Mouse (Mus musculus) hindbrain, embryonic 12.5 days (tissue): ENCODE results near the gene Slx4ip. TPM values are rescaled to one million over a fixed set of nuclear protein-coding genes. Genes with fewer than 3 reads are reported as not detected.
"Not testable (repeated sequence)": the region's sequence is repeated elsewhere in the genome, so short reads cannot be mapped to it uniquely, and the experiment has no call there.

Source experiments
- ATAC-seq: fragments of 200-750 bp; cut with Nextera tagmentation; 2 replicates; pipeline ENCODE4 v1.8.0; 2017; ENCODE audit warnings: moderate TSS enrichment; ENCODE audit not compliant: low FRiP score
- H3K27ac ChIP-seq: fragments of 300-500 bp; sonication (generic); 2 replicates; pipeline ENCODE4 v1.5.1; 2016; ENCODE audit warnings: mild to moderate bottlenecking
- H3K27me3 ChIP-seq: fragments of 300-500 bp; sonication (generic); 2 replicates; pipeline ENCODE4 v1.6.1; 2016; ENCODE audit warnings: mild to moderate bottlenecking
- H3K36me3 ChIP-seq: fragments of 300-500 bp; sonication (generic); 2 replicates; pipeline ENCODE4 v1.6.1; 2016; ENCODE audit warnings: mild to moderate bottlenecking
- H3K4me1 ChIP-seq: fragments of 300-500 bp; sonication (generic); 2 replicates; pipeline ENCODE4 v1.6.1; 2016
- H3K4me2 ChIP-seq: fragments of 300-500 bp; sonication (generic); replicated peaks from 2 replicates; pipeline ENCODE4 v1.6.1; 2016; ENCODE audit warnings: mild to moderate bottlenecking
- H3K4me3 ChIP-seq: fragments of 300-500 bp; sonication (generic); 2 replicates; pipeline ENCODE4 v1.5.1; 2016; ENCODE audit warnings: mild to moderate bottlenecking
- H3K9ac ChIP-seq: fragments of 300-500 bp; sonication (generic); 2 replicates; pipeline ENCODE4 v1.6.1; 2016; ENCODE audit warnings: mild to moderate bottlenecking, moderate library complexity
- H3K9me3 ChIP-seq: fragments of 300-500 bp; sonication (generic); replicated peaks from 2 replicates; pipeline ENCODE4 v1.6.1; 2016; ENCODE audit warnings: mild to moderate bottlenecking
- WGBS: fragments of 180-500 bp; shearing (Covaris S2); methylation state at CpG from one replicate; pipeline ENCODE4 v1.1.7; 2016; 5-methylcytosine and 5-hydroxymethylcytosine counted together
- polyA plus RNA-seq: library from polyadenylated mRNA; unstranded; fragments of >200 nt; fragmentation: Nextera tagmentation; extraction: Ambion mirVana; gene quantifications from 2 replicates; pipeline ENCODE4 v1.2.1, GENCODE M21; 2016

Gene Slx4ip
- 11.8 and 12.9 TPM in 2 replicates for polyA plus RNA-seq

GRCm38 (mm10) chr2:136891068-136891950 is at the start of gene Slx4ip, which contains the start of the genes AL731706.1 and Mkks:
Slx4ip (plus strand) TSS chr2:136891218.
AL731706.1 (minus strand) TSS chr2:136891389.
Mkks (minus strand) TSS chr2:136891389.
- ATAC-seq, result peak; percentile 97
- Histone ChIP-seq H3K27me3 (no peaks in the 10 kb centered on the region), H3K27ac (peak within 1 kb of the TSS; percentile 95), H3K9ac (peak within 1 kb of the TSS; percentile 80), H3K4me1 (peaks cover 12% of the 10 kb centered on the region; the same call in 1 of the 2 replicates), H3K4me2 (peak within 1 kb of the TSS; percentile 55), H3K4me3 (peak within 1 kb of the TSS; percentile 80), H3K9me3 (no peaks in the 10 kb centered on the region), H3K36me3 (no peaks in the 10 kb centered on the region)
- under 1% methylated on average over 49 of the region's 49 CpGs for WGBS

GRCm38 (mm10) chr2:136850366-136850765 is 40.7 kb upstream of the Slx4ip start:
- H3K36me3 ChIP-seq, result no peaks in the 10 kb centered on the region
- no peak for ATAC-seq
- H3K9me3 ChIP-seq, result no peaks in the 10 kb centered on the region
- H3K27me3 ChIP-seq, result no peaks in the 10 kb centered on the region
- H3K4me1 ChIP-seq, result peaks cover 11% of the 10 kb centered on the region
- WGBS, result 75% methylated on average over 3 of the region's 3 CpGs
- no peak overlapping the region for H3K9ac ChIP-seq
- H3K4me3 ChIP-seq, result no peak overlapping the region
- no peak overlapping the region for H3K27ac ChIP-seq
- no peak overlapping the region for H3K4me2 ChIP-seq

DNA sequence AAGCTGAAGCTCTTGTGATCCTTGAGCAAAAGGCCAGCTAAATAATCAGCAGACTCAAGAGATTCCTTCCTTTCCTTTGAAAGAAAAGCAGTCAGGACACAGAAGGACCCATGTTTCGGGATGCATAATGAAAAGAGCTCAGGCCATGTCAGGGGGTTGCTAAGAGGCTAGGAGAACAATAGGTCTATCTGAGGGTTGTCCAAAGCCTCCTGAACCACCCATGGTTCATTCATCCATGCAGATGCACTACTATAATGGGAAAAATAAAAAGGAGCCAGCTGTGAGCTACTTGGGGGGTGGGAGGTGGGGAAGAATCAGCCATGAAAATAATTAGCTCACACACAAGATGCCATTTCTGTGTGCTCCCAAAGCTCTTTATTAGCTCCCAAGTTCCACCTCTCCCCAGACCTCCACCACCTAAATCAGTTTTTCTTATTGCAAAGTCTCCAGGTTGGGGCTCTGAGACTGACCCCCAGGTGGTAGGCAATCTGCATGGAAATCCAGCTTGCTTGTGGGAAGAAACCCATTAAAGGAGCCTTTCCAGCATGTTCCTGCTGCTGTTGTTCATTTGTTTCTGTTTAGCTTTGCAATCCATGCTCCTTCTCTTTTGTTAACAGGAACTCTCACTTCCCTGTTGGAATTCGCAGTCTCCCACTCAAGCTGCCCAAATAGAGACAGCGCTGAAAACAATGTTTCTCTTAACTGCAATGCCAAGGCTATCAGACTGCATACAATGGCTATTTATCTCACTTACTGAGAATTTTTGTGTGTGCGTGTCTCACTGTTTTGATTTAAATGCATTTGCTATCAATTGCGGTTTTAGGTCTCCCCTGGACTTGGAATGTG is 36.3 kb upstream of the Slx4ip start:
- peak; percentile 67; the same call in 1 of the 2 replicates for ATAC-seq

DNA sequence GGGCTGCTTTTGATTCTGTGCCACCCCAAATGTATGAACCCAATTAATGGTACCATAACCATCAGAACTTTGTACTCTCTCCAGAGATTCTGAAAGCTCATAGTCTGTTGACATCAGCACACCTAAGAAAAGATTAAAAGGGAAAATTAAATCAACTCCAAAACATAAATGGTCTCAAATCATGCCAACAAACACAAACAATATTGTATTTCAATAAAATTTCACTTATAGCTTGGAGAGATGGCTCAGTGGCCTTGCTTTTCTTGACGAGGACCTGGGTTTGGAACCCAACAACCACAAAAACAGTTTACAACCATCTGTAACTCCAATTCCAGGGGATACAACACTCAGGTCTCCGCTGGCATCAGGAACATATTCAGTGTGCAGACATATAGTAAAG is 5.4 kb upstream of the Slx4ip start, which contains the start of gene AL731706.2:
TSS of gene AL731706.2 (minus strand) at position 101 of the 400 bp plus-strand sequence.
- Histone ChIP-seq H3K36me3 (peaks cover 25% of the 10 kb centered on the region), H3K4me3 (no peak within 1 kb of the TSS), H3K27ac (no peak within 1 kb of the TSS), H3K9ac (no peak within 1 kb of the TSS), H3K4me2 (no peak within 1 kb of the TSS), H3K9me3 (no peaks in the 10 kb centered on the region), H3K4me1 (0 out of 2 replicates have a peak, but pooled peaks cover 7% of the 10 kb centered on the region), H3K27me3 (no peaks in the 10 kb centered on the region)
- 99% methylated on average over 2 of the region's 2 CpGs for WGBS
- no peak for ATAC-seq

More for the DNA sequence above, 36.3 kb upstream of the Slx4ip start:
- H3K36me3 ChIP-seq, result no peaks in the 10 kb centered on the region
- H3K4me2 ChIP-seq, result no peak overlapping the region; the same call in 1 of the 2 replicates
- no peaks in the 10 kb centered on the region for H3K9me3 ChIP-seq
- no peak overlapping the region for H3K9ac ChIP-seq
- no peak overlapping the region for H3K4me3 ChIP-seq
- H3K4me1 ChIP-seq, result peaks cover 11% of the 10 kb centered on the region
- H3K27me3 ChIP-seq, result no peaks in the 10 kb centered on the region
- H3K27ac ChIP-seq, result peak overlapping the region; percentile 62
- 14% methylated on average over 5 of the region's 5 CpGs for WGBS

- peaks cover 15% of the 10 kb centered on the region for H3K36me3 ChIP-seq
Measured at GRCm38 (mm10) chr2:136886846-136887245, 4.2 kb upstream of the Slx4ip start.

DNA sequence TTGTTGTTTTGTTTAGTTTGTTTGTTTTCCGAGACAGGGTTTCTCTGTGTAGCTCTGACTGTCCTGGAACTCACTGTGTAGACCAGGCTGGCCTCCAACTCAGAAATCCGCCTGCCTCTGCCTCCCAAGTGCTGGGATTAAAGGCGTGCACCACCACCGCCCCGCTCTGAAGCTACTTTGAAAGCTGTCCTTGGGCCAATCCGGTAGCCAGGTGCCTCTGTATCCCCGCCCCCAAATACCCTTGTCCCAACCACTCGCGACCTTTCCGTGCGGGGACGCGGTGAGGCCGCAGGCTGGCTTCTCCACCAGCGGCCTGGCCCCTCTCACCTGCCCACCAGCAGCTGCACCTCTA is 326 bp upstream of the Slx4ip start:
- H3K4me3 ChIP-seq, result peak overlapping the region; percentile 80
- H3K9me3 ChIP-seq, H3K27me3 ChIP-seq, H3K36me3 ChIP-seq: not testable (repeated sequence)
- peak; percentile 77 for ATAC-seq
- peaks cover 12% of the 10 kb centered on the region; the same call in 1 of the 2 replicates for H3K4me1 ChIP-seq
- H3K27ac ChIP-seq, result peak overlapping the region; percentile 95
- H3K4me2 ChIP-seq, result peak overlapping the region; percentile 50
- 6% methylated on average over 15 of the region's 15 CpGs for WGBS
- H3K9ac ChIP-seq, result peak overlapping the region; percentile 80

More at GRCm38 (mm10) chr2:136886846-136887245, 4.2 kb upstream of the Slx4ip start:
- H3K4me2 ChIP-seq, result no peak overlapping the region
- H3K9ac ChIP-seq, result no peak overlapping the region
- H3K27ac ChIP-seq, result no peak overlapping the region
- H3K27me3 ChIP-seq, result no peaks in the 10 kb centered on the region
- H3K9me3 ChIP-seq, result no peaks in the 10 kb centered on the region
- H3K4me1 ChIP-seq, result 0 out of 2 replicates have a peak, but pooled peaks cover 7% of the 10 kb centered on the region
- no peak for ATAC-seq
- WGBS, result 74% methylated on average over 4 of the region's 4 CpGs
- H3K4me3 ChIP-seq, result no peak overlapping the region

DNA sequence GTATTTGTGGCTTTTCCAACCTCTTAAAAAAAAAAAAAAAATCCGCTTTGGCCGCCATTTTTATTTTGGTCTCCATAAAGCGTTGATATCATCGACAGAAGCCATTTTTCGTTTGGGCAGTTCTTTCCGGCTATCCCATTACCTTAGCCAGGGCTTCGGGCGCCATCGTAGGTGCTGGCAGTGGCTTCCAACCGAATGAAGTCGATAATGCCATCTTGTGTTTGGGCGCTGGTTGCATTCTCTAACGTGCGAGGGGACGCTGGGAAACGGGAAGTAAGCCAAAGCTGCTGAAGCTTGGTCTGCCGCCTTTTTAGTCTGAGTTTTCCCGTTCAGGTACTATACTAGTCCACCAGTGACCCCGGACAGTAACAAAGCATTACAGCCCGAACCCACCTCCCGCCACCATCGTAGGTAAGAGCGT is 943 bp downstream of the Slx4ip start:
- peak; percentile 82 for ATAC-seq
- H3K9ac ChIP-seq, result peak overlapping the region; percentile 62
- peak overlapping the region; percentile 55 for H3K4me2 ChIP-seq
- under 1% methylated on average over 23 of the region's 23 CpGs for WGBS
- no peaks in the 10 kb centered on the region for H3K9me3 ChIP-seq
- peak overlapping the region; percentile 80 for H3K4me3 ChIP-seq
- no peaks in the 10 kb centered on the region for H3K36me3 ChIP-seq
- H3K27ac ChIP-seq, result peak overlapping the region; percentile 95
- H3K4me1 ChIP-seq, result peaks cover 12% of the 10 kb centered on the region; the same call in 1 of the 2 replicates
- H3K27me3 ChIP-seq, result no peaks in the 10 kb centered on the region

GRCm38 (mm10) chr2:136894494-136894893 is 3.5 kb downstream of the Slx4ip start:
- Histone ChIP-seq H3K9ac (no peak overlapping the region), H3K27ac (no peak overlapping the region), H3K27me3 (no peaks in the 10 kb centered on the region), H3K36me3 (no peaks in the 10 kb centered on the region), H3K4me1 (peaks cover 10% of the 10 kb centered on the region; the same call in 1 of the 2 replicates), H3K4me2 (no peak overlapping the region), H3K9me3 (no peaks in the 10 kb centered on the region), H3K4me3 (no peak overlapping the region)
- ATAC-seq, result no peak
- 70% methylated on average over 2 of the region's 2 CpGs for WGBS

GRCm38 (mm10) chr2:136896131-136896530 is 5.1 kb downstream of the Slx4ip start:
- no peak for ATAC-seq
- Histone ChIP-seq H3K4me1 (peaks cover 5% of the 10 kb centered on the region; the same call in 1 of the 2 replicates), H3K9ac (no peak overlapping the region), H3K27ac (no peak overlapping the region), H3K9me3 (no peaks in the 10 kb centered on the region), H3K4me3 (no peak overlapping the region), H3K4me2 (no peak overlapping the region), H3K36me3 (no peaks in the 10 kb centered on the region), H3K27me3 (no peaks in the 10 kb centered on the region)
- 78% methylated on average over 2 of the region's 2 CpGs for WGBS

GRCm38 (mm10) chr2:136908596-136908995 is 17.6 kb downstream of the Slx4ip start:
- no peaks in the 10 kb centered on the region for H3K9me3 ChIP-seq
- peaks cover 8% of the 10 kb centered on the region for H3K36me3 ChIP-seq
- H3K27ac ChIP-seq, result no peak overlapping the region
- no peak overlapping the region for H3K4me2 ChIP-seq
- peaks cover 13% of the 10 kb centered on the region for H3K4me1 ChIP-seq
- no peaks in the 10 kb centered on the region for H3K27me3 ChIP-seq
- ATAC-seq, result no peak
- 63% methylated on average over 3 of the region's 3 CpGs for WGBS
- H3K4me3 ChIP-seq, result no peak overlapping the region
- H3K9ac ChIP-seq, result no peak overlapping the region

DNA sequence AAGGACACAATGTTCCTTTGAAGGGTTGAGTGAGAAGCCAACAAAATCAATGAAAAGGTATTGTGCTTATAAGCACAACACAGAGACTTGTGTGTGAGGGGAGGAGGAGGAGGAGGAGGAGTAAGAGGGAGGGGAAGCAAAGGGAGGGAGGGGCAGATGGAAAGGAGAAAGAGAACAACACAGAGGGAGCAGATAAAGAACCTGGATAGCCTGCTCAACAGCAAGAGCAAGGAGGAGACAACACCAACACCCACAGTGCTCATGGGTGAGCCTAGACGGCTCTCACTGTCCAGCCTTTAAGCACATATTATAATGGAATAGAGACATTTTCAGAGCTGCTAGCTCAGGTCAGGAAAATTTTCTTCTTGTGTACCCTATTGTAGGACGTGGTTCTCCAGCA is 18.3 kb downstream of the Slx4ip start:
- Histone ChIP-seq H3K4me3 (no peak overlapping the region), H3K9ac (no peak overlapping the region), H3K4me1 (peaks cover 13% of the 10 kb centered on the region), H3K9me3 (no peaks in the 10 kb centered on the region), H3K36me3 (peaks cover 8% of the 10 kb centered on the region), H3K27ac (no peak overlapping the region), H3K4me2 (no peak overlapping the region), H3K27me3 (no peaks in the 10 kb centered on the region)
- ATAC-seq, result no peak
- 75% methylated on average over 2 of the region's 2 CpGs for WGBS
